Mouse (Mus musculus) brain, embryonic 14.5 days (tissue): ENCODE measurements around the gene Kcnab3.

Experiments used
- CTCF ChIP-seq: fragments of 200-500 bp; IDR thresholded peaks from 2 replicates; pipeline ENCODE4 v1.5.1; 2012; ENCODE audit warnings: inconsistent platforms, mild to moderate bottlenecking, moderate library complexity, borderline replicate concordance; ENCODE audit not compliant: insufficient read depth, insufficient read length; ENCODE audit errors: extremely low read depth
- POLR2A ChIP-seq: fragments of 200-500 bp; IDR thresholded peaks from 2 replicates; pipeline ENCODE4 v1.6.1; 2012; ENCODE audit warnings: mild to moderate bottlenecking, inconsistent platforms, borderline replicate concordance; ENCODE audit not compliant: poor library complexity, insufficient read depth, insufficient read length, severe bottlenecking; ENCODE audit errors: extremely low read depth

GRCm38 (mm10) chr11:69326408-69327156 lies 524 bp downstream of the Kcnab3 start:
- TF ChIP-seq CTCF (no peak), POLR2A (no peak)
